Mouse (Mus musculus): ENCODE results near the gene Bco2. TPM values are rescaled to one million over a fixed set of nuclear protein-coding genes. Genes with fewer than 3 reads are reported as not detected.
A peak's percentile ranks its signal among the peaks of the same experiment; 100 is the strongest.

The Bco2 gene
- polyA plus RNA-seq, 1 experiment from 2014 or later: 0.34 TPM

GRCm38 (mm10) chr9:50498815-50499214, 56.2 kb downstream of the Bco2 start:
- 88% methylated on average over 16 of the region's 16 CpGs for WGBS
- H3K27me3 ChIP-seq (replicated peaks; ENCODE audit: low read depth, poor library complexity, severe bottlenecking): no peaks in the 10 kb centered on the region
- no peak for DNase-seq (ENCODE audit: low spot score)
- H3K9me3 ChIP-seq: no peaks in the 10 kb centered on the region
- H3K4me1 ChIP-seq: peaks cover 25% of the 10 kb centered on the region
- no peak overlapping the region for H3K27ac ChIP-seq (replicated peaks)
- H3K36me3 ChIP-seq (replicated peaks): no peaks in the 10 kb centered on the region
- no peak overlapping the region for H3K4me3 ChIP-seq

DNA sequence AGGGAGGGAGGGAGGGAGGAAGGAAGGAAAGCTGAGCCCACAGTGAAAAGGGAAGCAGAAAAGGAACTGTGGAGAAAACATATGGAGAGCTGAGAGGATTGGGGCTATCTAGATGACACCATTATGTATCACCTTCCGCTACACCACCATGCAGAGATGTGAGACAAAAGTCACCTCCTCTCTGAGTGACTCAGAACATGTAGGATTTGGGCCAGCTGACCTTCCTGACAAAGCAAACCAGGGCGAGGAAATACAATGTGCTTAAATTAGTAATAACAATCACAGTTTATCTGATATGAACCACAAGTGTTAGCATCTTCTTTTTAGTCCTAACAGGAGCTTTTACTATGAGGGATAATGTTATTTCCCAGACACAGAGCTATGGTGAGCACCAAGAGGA, 57.4 kb downstream of the Bco2 start:
- 81% methylated on average over 2 of the region's 2 CpGs for WGBS
- peaks cover 25% of the 10 kb centered on the region for H3K4me1 ChIP-seq
- no peak overlapping the region for H3K27ac ChIP-seq (replicated peaks)
- no peaks in the 10 kb centered on the region for H3K36me3 ChIP-seq (replicated peaks)
- DNase-seq (ENCODE audit: low spot score): no peak
- H3K9me3 ChIP-seq: no peaks in the 10 kb centered on the region
- no peaks in the 10 kb centered on the region for H3K27me3 ChIP-seq (replicated peaks; ENCODE audit: low read depth, poor library complexity, severe bottlenecking)
- H3K4me3 ChIP-seq: no peak overlapping the region

DNA sequence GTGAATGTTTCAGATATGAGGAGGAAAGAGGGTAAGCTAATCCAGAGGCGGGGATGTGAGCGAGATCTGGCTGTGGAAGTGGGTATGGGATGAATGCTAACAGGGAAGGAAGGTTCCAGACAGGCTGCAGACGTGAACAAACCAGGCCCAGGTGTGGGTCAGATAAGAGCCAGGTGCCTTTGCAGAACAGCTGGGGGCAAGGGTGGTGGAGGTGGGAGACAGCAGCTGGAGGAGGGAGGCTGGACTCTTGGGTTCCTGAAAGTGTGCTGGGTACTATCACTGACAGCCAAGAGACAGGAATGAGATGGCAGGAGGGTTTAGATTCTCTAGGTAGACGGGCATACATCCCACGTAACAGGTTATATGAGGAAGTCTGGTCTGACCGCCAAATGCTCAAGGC, 57.9 kb downstream of the Bco2 start:
- Histone ChIP-seq H3K36me3 (replicated peaks) (no peaks in the 10 kb centered on the region), H3K4me3 (no peak overlapping the region), H3K9me3 (no peaks in the 10 kb centered on the region), H3K4me1 (peaks cover 26% of the 10 kb centered on the region), H3K27ac (replicated peaks) (no peak overlapping the region), H3K27me3 (replicated peaks; ENCODE audit: low read depth, poor library complexity, severe bottlenecking) (no peaks in the 10 kb centered on the region)
- DNase-seq (ENCODE audit: low spot score): no peak
- 60% methylated on average over 6 of the region's 6 CpGs for WGBS

DNA sequence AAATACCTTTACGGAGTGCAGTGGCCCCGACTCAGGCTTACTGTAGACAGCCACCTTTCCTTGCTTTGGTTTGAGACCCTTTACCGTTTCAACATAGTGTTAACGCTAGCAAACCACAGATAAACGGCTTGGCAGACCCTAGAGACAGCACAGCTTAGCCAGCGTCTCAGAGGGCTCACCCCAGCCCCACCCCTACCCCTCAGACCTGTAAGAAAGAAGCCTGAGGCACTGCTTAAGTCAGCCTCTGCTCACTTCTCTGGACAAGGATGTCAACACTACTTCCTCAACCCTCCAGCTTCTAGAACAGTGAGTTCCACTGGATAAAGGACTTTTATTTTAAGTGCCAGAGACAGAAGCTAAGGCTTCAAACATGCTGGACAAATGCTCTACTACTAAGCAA, 58.4 kb downstream of the Bco2 start:
- no peaks in the 10 kb centered on the region for H3K9me3 ChIP-seq
- 0 out of 2 replicates have a peak overlapping the region, but pooled peaks have one; percentile 49 for H3K27ac ChIP-seq (replicated peaks)

GRCm38 (mm10) chr9:50496151-50496505, 58.9 kb downstream of the Bco2 start:
- Histone ChIP-seq H3K9me3 (no peaks in the 10 kb centered on the region), H3K27ac (replicated peaks) (peak overlapping the region; percentile 49; the same call in 1 of the 2 replicates), H3K4me1 (peaks cover 31% of the 10 kb centered on the region), H3K4me3 (0 out of 2 replicates have a peak overlapping the region, but pooled peaks have one; percentile 0), H3K36me3 (replicated peaks) (no peaks in the 10 kb centered on the region), H3K27me3 (replicated peaks; ENCODE audit: low read depth, poor library complexity, severe bottlenecking) (no peaks in the 10 kb centered on the region)
- DNase-seq (ENCODE audit: low spot score): no peak
- WGBS: 17% methylated on average over 6 of the region's 6 CpGs

More for the DNA sequence above, 58.4 kb downstream of the Bco2 start:
- 17% methylated on average over 6 of the region's 6 CpGs for WGBS
- H3K4me1 ChIP-seq: peaks cover 31% of the 10 kb centered on the region
- no peaks in the 10 kb centered on the region for H3K27me3 ChIP-seq (replicated peaks; ENCODE audit: low read depth, poor library complexity, severe bottlenecking)
- no peaks in the 10 kb centered on the region for H3K36me3 ChIP-seq (replicated peaks)
- DNase-seq (ENCODE audit: low spot score): no peak
- H3K4me3 ChIP-seq: no peak overlapping the region

- no peaks in the 10 kb centered on the region for H3K9me3 ChIP-seq
- H3K4me1 ChIP-seq: peaks cover 28% of the 10 kb centered on the region
- DNase-seq (ENCODE audit: low spot score): no peak
- H3K4me3 ChIP-seq: 0 out of 2 replicates have a peak overlapping the region, but pooled peaks have one; percentile 0
- H3K27ac ChIP-seq (replicated peaks): peak overlapping the region; percentile 49; the same call in 1 of the 2 replicates
- 65% methylated on average over 10 of the region's 10 CpGs for WGBS
- no peaks in the 10 kb centered on the region for H3K27me3 ChIP-seq (replicated peaks; ENCODE audit: low read depth, poor library complexity, severe bottlenecking)
- no peaks in the 10 kb centered on the region for H3K36me3 ChIP-seq (replicated peaks)
These were observed 59.4 kb downstream of the Bco2 start for GRCm38 (mm10) chr9:50495405-50496150.

DNA sequence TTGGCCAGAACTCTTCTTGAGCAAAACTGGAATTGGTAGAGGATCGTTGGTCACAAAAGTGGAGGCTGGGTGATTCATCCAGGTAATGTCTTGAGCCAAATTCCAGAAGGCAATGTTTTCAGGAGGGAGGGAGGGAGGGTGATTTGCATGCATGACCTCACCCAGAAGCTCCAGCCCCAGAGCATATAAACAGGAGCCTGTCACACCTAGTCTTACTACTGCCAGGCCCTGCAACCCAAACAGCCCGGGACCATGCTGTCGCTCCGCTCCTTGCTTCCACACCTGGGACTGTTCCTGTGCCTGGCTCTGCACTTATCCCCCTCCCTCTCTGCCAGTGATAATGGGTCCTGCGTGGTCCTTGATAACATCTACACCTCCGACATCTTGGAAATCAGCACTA, 60.7 kb downstream of the Bco2 start, which contains the start of gene Plet1:
TSS of gene Plet1 (plus strand) at position 215 of the 400 bp plus-strand sequence.
- 85% methylated on average over 6 of the region's 6 CpGs for WGBS

GRCm38 (mm10) chr9:50493777-50494176, 61.2 kb downstream of the Bco2 start:
- peaks cover 28% of the 10 kb centered on the region for H3K4me1 ChIP-seq
- H3K36me3 ChIP-seq (replicated peaks): no peaks in the 10 kb centered on the region
- DNase-seq (ENCODE audit: low spot score): no peak
- no peaks in the 10 kb centered on the region for H3K27me3 ChIP-seq (replicated peaks; ENCODE audit: low read depth, poor library complexity, severe bottlenecking)
- no peaks in the 10 kb centered on the region for H3K9me3 ChIP-seq
- 70% methylated on average over 2 of the region's 2 CpGs for WGBS
- no peak overlapping the region for H3K27ac ChIP-seq (replicated peaks)
- H3K4me3 ChIP-seq: no peak overlapping the region

More for the DNA sequence above, 60.7 kb downstream of the Bco2 start, which contains the start of gene Plet1:
- DNase-seq (ENCODE audit: low spot score): no peak
- Histone ChIP-seq H3K9me3 (no peaks in the 10 kb centered on the region), H3K36me3 (replicated peaks) (no peaks in the 10 kb centered on the region), H3K4me3 (no peak within 1 kb of the TSS), H3K27me3 (replicated peaks; ENCODE audit: low read depth, poor library complexity, severe bottlenecking) (no peaks in the 10 kb centered on the region), H3K27ac (replicated peaks) (no peak within 1 kb of the TSS), H3K4me1 (peaks cover 28% of the 10 kb centered on the region)

GRCm38 (mm10) chr9:50491531-50492045, 63.4 kb downstream of the Bco2 start:
- no peak for DNase-seq (ENCODE audit: low spot score)
- Histone ChIP-seq H3K36me3 (replicated peaks) (no peaks in the 10 kb centered on the region), H3K4me1 (peaks cover 22% of the 10 kb centered on the region), H3K9me3 (no peaks in the 10 kb centered on the region), H3K27ac (replicated peaks) (no peak overlapping the region), H3K4me3 (no peak overlapping the region), H3K27me3 (replicated peaks; ENCODE audit: low read depth, poor library complexity, severe bottlenecking) (no peaks in the 10 kb centered on the region)
- 71% methylated on average over 2 of the region's 2 CpGs for WGBS

DNA sequence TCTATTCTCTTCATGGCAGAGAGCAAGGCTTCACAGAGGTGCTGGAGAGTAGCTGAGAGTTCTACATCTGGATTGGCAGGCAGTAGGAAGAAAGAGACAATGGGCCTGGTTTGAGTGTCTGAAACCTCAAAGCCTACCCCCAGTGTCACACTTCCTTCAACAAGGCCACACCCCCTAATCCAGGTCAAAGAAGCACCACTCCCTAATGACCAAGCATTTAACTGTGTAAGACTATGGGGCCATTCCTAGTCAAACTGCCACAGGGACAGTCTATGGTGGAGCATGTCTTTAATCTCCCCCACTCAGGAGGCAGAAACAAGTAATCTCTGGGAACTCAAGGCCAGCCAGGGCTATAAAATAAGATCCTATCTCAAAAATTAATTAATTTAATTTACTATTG, 64.1 kb downstream of the Bco2 start:
- H3K36me3 ChIP-seq (replicated peaks): no peaks in the 10 kb centered on the region
- no peaks in the 10 kb centered on the region for H3K9me3 ChIP-seq
- no peak for DNase-seq (ENCODE audit: low spot score)
- peaks cover 16% of the 10 kb centered on the region for H3K4me1 ChIP-seq
- no peak overlapping the region for H3K4me3 ChIP-seq
- no peak overlapping the region for H3K27ac ChIP-seq (replicated peaks)
- no peaks in the 10 kb centered on the region for H3K27me3 ChIP-seq (replicated peaks; ENCODE audit: low read depth, poor library complexity, severe bottlenecking)

DNA sequence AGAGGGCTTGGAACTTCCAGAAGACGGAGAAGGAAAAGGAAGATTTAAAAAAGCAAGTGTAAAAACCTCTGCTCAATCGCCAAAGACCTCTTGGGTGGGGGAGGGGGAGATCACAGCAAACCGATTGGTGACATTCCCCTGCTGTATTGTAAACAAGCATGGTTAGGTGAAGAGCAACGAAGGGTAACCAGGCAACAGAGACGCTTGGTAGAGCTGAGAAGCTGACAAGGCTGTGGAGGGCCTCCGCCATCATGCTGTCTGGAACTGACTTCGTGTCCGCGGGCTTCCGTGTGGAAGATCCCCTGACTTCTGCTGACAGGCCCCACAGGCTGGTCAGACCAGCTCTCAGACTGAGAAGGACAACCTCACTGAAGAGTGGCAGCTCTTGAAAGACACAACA, 69.5 kb downstream of the Bco2 start:
- peak; percentile 47 for DNase-seq (ENCODE audit: low spot score)
- Histone ChIP-seq H3K27me3 (replicated peaks; ENCODE audit: low read depth, poor library complexity, severe bottlenecking) (no peaks in the 10 kb centered on the region), H3K4me1 (peaks cover 14% of the 10 kb centered on the region), H3K4me3 (peak overlapping the region; percentile 40), H3K36me3 (replicated peaks) (no peaks in the 10 kb centered on the region), H3K27ac (replicated peaks) (peak overlapping the region; percentile 24; the same call in 1 of the 2 replicates), H3K9me3 (no peaks in the 10 kb centered on the region)
- WGBS: 5% methylated on average over 10 of the region's 10 CpGs
